Mouse (Mus musculus) left cerebral cortex, adult 6 months (tissue): ENCODE data around the gene B430306N03Rik. TPM values are rescaled to one million over a fixed set of nuclear protein-coding genes. Genes with fewer than 3 reads are reported as not detected.

Experiments
- long read RNA-seq, 2 experiments: library from polyadenylated mRNA; unstranded; transcript quantifications; one replicate each; pipeline ENCODE4 v2.0.0; 2019 to 2020
- polyA plus RNA-seq: library from polyadenylated mRNA; unstranded; fragments of <200 nt; fragmentation: Nextera tagmentation; gene quantifications from 2 replicates; pipeline ENCODE4 v1.2.3, GENCODE M21; 2021

Gene B430306N03Rik
- polyA plus RNA-seq, result 0.11 TPM in 1 of 2 replicates, not detected in the other
- long read RNA-seq, experiment 1, partial matches to known transcripts, result 0 of 1 reads
- long read RNA-seq, experiment 1, other reads (novel, unspliced or antisense), result 0 of 1 reads
- long read RNA-seq, experiment 2, result 0 reads

DNA sequence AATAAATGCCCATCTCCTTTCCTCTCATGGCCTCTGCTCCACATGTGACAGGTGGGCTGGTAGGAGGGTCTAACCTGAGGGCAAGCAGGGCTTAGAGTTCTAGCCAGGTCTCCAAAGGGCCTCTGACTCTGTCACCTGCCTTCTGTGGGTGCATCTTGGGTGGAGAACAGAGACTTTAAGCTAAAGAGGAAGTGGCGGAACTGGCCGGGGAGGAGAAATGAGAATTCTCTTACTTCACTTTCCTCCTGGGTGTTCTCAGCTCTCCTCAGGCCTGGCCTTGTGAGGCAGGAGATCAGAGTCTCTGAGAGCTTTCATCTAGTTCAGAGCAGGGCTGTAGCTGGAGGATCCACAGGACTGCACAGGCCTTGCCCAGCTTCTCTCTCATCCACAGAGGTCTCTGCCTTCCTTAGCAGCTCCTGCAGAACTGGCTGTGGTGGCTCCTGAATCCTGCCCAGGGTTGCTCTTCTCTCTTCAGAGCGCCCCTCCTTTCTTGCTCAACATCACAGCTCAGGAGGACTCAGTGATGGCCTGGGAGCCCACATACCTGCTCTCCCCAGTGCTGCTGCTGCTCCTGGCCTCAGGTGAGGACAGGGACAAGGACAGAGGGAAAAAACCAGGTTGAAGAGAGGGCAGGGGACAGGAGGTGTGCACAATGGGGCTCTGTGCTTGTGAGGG is at the start of gene B430306N03Rik:
TSS of gene B430306N03Rik (plus strand) at position 237 of the 675 bp plus-strand sequence.

DNA sequence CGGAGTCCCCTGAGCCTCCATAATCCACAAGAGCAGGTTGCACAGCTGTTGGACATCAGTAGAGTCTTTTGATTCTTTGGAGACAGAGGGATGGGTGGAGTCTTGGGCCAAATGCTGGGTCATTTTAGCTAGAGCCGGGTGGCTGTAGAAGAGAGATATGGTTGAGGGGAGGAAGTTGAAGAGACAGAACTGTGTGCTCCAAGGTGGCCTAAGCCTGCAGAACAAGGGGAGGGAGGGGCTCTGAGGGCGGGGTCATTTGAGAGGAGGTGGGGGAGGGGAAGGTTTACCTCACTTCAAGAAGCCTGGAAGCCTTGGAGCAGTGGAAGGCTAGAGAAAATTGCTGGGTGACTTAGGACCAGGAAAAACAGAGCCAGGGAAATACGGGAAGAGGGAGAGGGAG is 16.7 kb upstream of the B430306N03Rik start, which contains the start of gene Treml2:
TSS of gene Treml2 (plus strand) at position 296 of the 400 bp plus-strand sequence.

DNA sequence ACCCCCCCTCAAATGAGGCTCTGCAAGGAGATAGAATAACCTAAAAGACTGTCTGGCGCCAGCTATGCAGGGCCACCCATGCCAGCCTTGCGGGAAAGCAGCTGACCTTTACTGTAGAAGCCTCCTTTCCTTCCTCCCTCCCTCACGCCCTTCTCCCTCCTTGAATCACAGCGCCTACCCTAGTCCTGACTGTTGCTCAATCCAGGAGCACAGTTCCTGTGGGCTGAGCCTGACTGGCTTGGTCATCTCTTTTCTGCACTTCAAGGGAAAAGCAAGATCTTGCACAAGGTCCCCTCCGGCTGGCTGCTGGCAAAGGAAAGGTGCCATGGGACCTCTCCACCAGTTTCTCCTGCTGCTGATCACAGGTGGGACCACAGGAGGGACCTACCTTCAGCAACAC is 30.3 kb downstream of the B430306N03Rik start, which contains the start of gene Trem2:
TSS of gene Trem2 (plus strand) at position 171 of the 400 bp plus-strand sequence.

GRCm38 (mm10) chr17:48359616-48360015 is 43.7 kb downstream of the B430306N03Rik start, which contains the start of gene Treml1:
Treml1 (plus strand) TSS chr17:48359916.

Other genes starting within 250 kb of the B430306N03Rik start
- not detected in 2 replicates for gene 1700067P10Rik, start 226.8 kb upstream of the B430306N03Rik start, polyA plus RNA-seq
- not detected in 2 replicates for gene 9830107B12Rik, start 169.9 kb upstream of the B430306N03Rik start, polyA plus RNA-seq
- gene A530064D06Rik, start 148.9 kb upstream of the B430306N03Rik start, polyA plus RNA-seq, result not detected in 2 replicates
- gene Trem1, start 83.4 kb upstream of the B430306N03Rik start, polyA plus RNA-seq, result not detected in 2 replicates
- 0.15 TPM in 1 of 2 replicates, not detected in the other for gene Trem3, start 68.4 kb upstream of the B430306N03Rik start, polyA plus RNA-seq
- 0.18 TPM in 1 of 2 replicates, not detected in the other for gene Treml4, start 51.8 kb upstream of the B430306N03Rik start, polyA plus RNA-seq
- gene Treml2, start 16.6 kb upstream of the B430306N03Rik start, polyA plus RNA-seq, result 0.04 and 0.18 TPM in 2 replicates
- gene Trem2, start 30.3 kb downstream of the B430306N03Rik start, polyA plus RNA-seq, result 33.7 and 42.8 TPM in 2 replicates
- gene Treml1, start 43.8 kb downstream of the B430306N03Rik start, polyA plus RNA-seq, result 0.11 and 0.16 TPM in 2 replicates
- 1.4 and 2.7 TPM in 2 replicates for gene Nfya, start 93.8 kb downstream of the B430306N03Rik start, polyA plus RNA-seq
- 26.5 and 28.5 TPM in 2 replicates for gene Oard1, start 93.9 kb downstream of the B430306N03Rik start, polyA plus RNA-seq
- gene Apobec2, start 116.8 kb downstream of the B430306N03Rik start, polyA plus RNA-seq, result 0.13 TPM in 1 of 2 replicates, not detected in the other
- 0.03 TPM in 1 of 2 replicates, not detected in the other for gene Tspo2, start 135.4 kb downstream of the B430306N03Rik start, polyA plus RNA-seq
- gene Unc5cl, start 138.8 kb downstream of the B430306N03Rik start, polyA plus RNA-seq, result 0.08 and 0.22 TPM in 2 replicates